Mouse (Mus musculus) olfactory bulb, adult 2 months (tissue): ENCODE data around the gene Syngr1.

ENCODE experiments used
- CTCF ChIP-seq: fragments of 200-500 bp; IDR thresholded peaks from 2 replicates; pipeline ENCODE4 v1.5.1; 2012; ENCODE audit warnings: low read depth, mild to moderate bottlenecking, low read length, moderate library complexity; ENCODE audit not compliant: insufficient read depth
- POLR2A ChIP-seq: fragments of 200-500 bp; IDR thresholded peaks from 2 replicates; pipeline ENCODE4 v1.6.1; 2012; ENCODE audit warnings: mild to moderate bottlenecking, low read depth, low read length, moderate library complexity; ENCODE audit not compliant: insufficient read depth

DNA sequence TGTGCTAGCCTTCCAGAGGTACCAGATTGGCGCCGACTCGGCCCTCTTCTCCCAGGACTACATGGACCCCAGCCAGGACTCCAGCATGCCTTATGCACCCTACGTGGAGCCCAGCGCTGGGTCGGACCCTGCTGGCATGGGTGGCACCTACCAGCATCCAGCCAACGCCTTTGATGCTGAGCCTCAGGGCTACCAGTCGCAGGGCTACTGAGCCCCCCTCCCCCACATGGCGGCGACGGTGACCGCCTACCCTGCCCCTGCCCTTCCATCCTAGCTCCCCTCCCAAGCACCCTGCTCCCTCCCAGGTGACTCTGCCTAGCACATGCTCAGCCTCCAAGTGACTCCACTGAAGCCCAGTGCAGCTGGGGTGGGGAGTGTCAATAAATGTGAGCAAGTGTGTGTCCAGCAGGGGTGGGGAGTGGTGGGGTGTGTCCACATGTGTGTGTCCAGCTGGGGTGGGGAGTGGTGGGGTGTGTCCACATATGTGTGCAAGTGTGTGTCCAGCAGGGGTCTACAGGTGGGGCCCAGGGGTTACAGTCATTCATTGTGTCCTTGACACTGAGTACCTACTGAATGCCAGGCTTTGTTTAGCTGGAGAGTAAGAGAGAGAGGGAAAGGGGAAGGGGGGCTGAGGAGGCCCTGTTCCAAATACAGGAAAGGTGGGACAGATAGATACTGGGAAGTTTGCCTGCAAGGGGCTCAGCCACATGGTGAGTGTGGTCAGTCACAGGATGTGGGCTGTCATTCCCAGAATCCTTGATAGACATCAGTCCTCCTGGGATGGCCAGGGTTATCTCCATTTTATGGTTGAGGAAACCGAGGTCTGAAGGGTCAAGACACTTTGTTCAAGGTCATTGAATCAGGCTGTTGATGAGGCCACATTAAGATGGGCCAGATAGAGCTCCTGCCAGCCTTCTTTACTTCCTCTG lies 25.0 kb downstream of the Syngr1 start:
- TF ChIP-seq POLR2A (no peak), CTCF (no peak)
